Mouse (Mus musculus): ENCODE results near the gene Tuba1c.
"Not testable (repeated sequence)": the region's sequence is repeated elsewhere in the genome, so short reads cannot be mapped to it uniquely, and the experiment has no call there.

GRCm38 (mm10) chr15:99045734-99046133 is 16.0 kb downstream of the Tuba1c start:
- TF ChIP-seq CTCF (IDR thresholded peaks at IDR 0.05; ENCODE audit: borderline replicate concordance, control insufficient read depth, extremely low read depth, insufficient read depth, low read length, poor library complexity); POLR2A (IDR thresholded peaks at IDR 0.05; ENCODE audit: control insufficient read depth, extremely low read depth, insufficient read depth, low read length, poor library complexity): not testable (repeated sequence)

Measured in thymus, adult 2 months (tissue).